Mouse (Mus musculus): ENCODE results near the gene Brca2.

The Brca2 gene

GRCm38 (mm10) chr5:150599301-150600294, 77.2 kb downstream of the Brca2 start:
- DNase-seq = no peak

GRCm38 (mm10) chr5:150600554-150601440, 78.4 kb downstream of the Brca2 start:
- no peak for DNase-seq

GRCm38 (mm10) chr5:150601441-150602230, 79.2 kb downstream of the Brca2 start:
- no peak for DNase-seq

- no peak for DNase-seq
These were observed 83.7 kb downstream of the Brca2 start for GRCm38 (mm10) chr5:150606131-150606530.

GRCm38 (mm10) chr5:150607631-150608030, 85.2 kb downstream of the Brca2 start:
- no peak for DNase-seq

- no peak for DNase-seq
These were observed 88.7 kb downstream of the Brca2 start for GRCm38 (mm10) chr5:150611136-150611535.

- no peak for DNase-seq
These were observed 89.3 kb downstream of the Brca2 start for GRCm38 (mm10) chr5:150611697-150612096.

- DNase-seq = no peak
These were observed 91.6 kb downstream of the Brca2 start for GRCm38 (mm10) chr5:150614054-150614453.

GRCm38 (mm10) chr5:150616216-150616615, 93.8 kb downstream of the Brca2 start:
- no peak for DNase-seq

GRCm38 (mm10) chr5:150616731-150617130, 94.3 kb downstream of the Brca2 start:
- no peak for DNase-seq

GRCm38 (mm10) chr5:150618599-150619355, 96.3 kb downstream of the Brca2 start:
- DNase-seq = no peak

Measured in kidney, adult 8-10 months (tissue).